Mouse (Mus musculus): ENCODE measurements around the gene Gm43951.

DNA sequence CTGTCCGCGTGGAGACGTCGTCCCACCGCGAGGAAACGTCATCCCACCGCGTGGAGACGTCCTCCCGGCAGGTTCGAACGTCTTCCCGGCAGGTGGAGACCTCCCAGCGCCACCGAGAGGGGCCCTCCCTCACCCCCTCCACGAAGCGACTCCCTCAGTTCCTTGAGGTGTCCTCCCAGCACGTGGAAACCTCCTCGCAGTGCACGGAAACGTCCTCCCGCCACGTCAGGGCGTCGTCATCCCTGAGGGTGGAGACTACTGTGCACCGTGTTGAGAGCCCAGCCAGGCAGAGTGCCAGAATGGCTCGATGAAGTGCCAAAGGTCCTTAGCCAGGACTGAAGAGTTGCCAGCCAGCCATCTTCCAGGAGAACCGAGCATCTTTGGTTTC lies 8.8 kb upstream of the Gm43951 start, which contains the start of gene Med31:
- TF ChIP-seq POLR2A (IDR thresholded peaks at IDR 0.05; ENCODE audit: insufficient read depth, low read depth, low read length) (no peak; the same call in 1 of the 2 replicates), CTCF (IDR thresholded peaks at IDR 0.05; ENCODE audit: insufficient read depth, low read depth, low read length) (no peak)
